Mouse (Mus musculus): ENCODE results near the gene Ugt1a10.

GRCm38 (mm10) chr1:88257681-88258080 is 202.5 kb downstream of the Ugt1a10 start:
- no peak for TF ChIP-seq POLR2A (IDR thresholded peaks at IDR 0.05; ENCODE audit: insufficient read depth, low read depth, low read length)
- TF ChIP-seq CTCF (IDR thresholded peaks at IDR 0.05; ENCODE audit: insufficient read depth, low read depth, low read length): no peak

Measured in olfactory bulb, adult 2 months (tissue).